Mouse (Mus musculus) G1E (cell line): ENCODE results near the gene Atf3.

Source experiments
- CTCF ChIP-seq: IDR thresholded peaks from 2 replicates; pipeline ENCODE4 v1.5.1; 2012; ENCODE audit warnings: low read depth, low read length, inconsistent platforms, mixed read lengths
- POLR2AphosphoS5 ChIP-seq: IDR thresholded peaks from 2 replicates; pipeline ENCODE4 v1.6.1; 2012; ENCODE audit warnings: low read depth, low read length, inconsistent platforms; ENCODE audit not compliant: insufficient replicate concordance

DNA sequence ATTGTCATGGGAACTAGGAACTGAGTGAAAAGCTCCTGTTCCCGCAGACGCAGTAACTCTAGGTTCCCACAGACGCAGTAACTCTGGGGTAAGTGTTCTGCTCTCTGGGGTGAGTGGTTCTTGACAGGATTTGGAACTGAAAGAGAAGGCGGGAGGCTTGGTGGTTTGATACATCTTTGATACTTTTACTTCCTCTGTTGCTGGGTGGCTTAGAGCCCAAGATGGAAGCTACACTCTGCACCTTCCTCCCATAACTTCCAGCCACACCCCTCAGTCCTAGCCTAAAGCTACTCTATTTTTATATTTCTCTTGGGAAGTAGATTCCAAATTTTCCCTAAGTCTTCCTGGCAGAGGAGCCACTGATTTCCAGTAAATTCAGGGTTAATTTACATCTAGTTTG, 79.4 kb downstream of the Atf3 start:
- TF ChIP-seq CTCF (no peak), POLR2AphosphoS5 (no peak)
